8 mouse cellular contexts compared by ENCODE assay signal in genomic region chr8:104442299-104443124, GRCm38 (mm10). TPM values are rescaled to one million over a fixed set of nuclear protein-coding genes. Genes with fewer than 3 reads are reported as not detected.
DNase-seq lines count a peak whose midpoint lies in the region; ATAC-seq and TF ChIP-seq lines count a peak whose summit lies in the region.

Gene Dync1li2, minus strand, starts transcription at chr8:104443047.

- WGBS in hindbrain, embryonic 16.5 days = under 1% methylated on average over 57 of the region's 75 CpGs

- H3K9ac ChIP-seq in hindbrain, embryonic 16.5 days (ENCODE audit: low read depth, low read length) = peak within 1 kb of the TSS; percentile 98

- peak; percentile 90 for DNase-seq in T-cell, adult 2 months (ENCODE audit: low spot score)
- peak; percentile 94 for DNase-seq in cerebellum, postnatal 36 days
- peak; percentile 93 for DNase-seq in gastrocnemius, adult 18-20 months (ENCODE audit: low spot score)
- peak; percentile 91 to 96 for DNase-seq in left cerebral cortex, adult 2 months (ENCODE audit: extremely low spot score in 1 of 2, low spot score in 2 of 2)
- DNase-seq in right cerebral cortex, adult 2 months (ENCODE audit: low spot score in 2 of 2) = peak; percentile 94
- peak; percentile 93 for DNase-seq in urinary bladder, postnatal 14 days (ENCODE audit: low spot score)

- H3K4me3 ChIP-seq in hindbrain, embryonic 16.5 days (ENCODE audit: low read length) = peak within 1 kb of the TSS; percentile 85
- H3K4me3 ChIP-seq in left cerebral cortex, adult 2 months = peak within 1 kb of the TSS; percentile 78

- peaks cover 13% of the 10 kb centered on the region for H3K4me1 ChIP-seq in hindbrain, embryonic 16.5 days (ENCODE audit: control insufficient read depth, insufficient read depth, low read depth, low read length)

- peak; percentile 91 for TF ChIP-seq CTCF in left cerebral cortex, adult 2 months (IDR thresholded peaks at IDR 0.05)

- peak; percentile 92 for ATAC-seq in hindbrain, embryonic 16.5 days
- ATAC-seq in megakaryocyte, adult 5-6 weeks (ENCODE audit: poor library complexity, severe bottlenecking) = peak; percentile 95

- intact Hi-C loops in left cerebral cortex, adult 2 months (cut with DNase I) = loop anchor here (2.0 to 5.0 kb wide), 3 partner anchors 66 to 102 kb away; partner anchors contain the start of gene Terb1

- peaks cover 15% of the 10 kb centered on the region for H3K36me3 ChIP-seq in hindbrain, embryonic 16.5 days (ENCODE audit: control insufficient read depth, insufficient read depth, low read length)

- H3K4me2 ChIP-seq in hindbrain, embryonic 16.5 days (ENCODE audit: low read length) = peak within 1 kb of the TSS; percentile 81

- H3K27ac ChIP-seq in hindbrain, embryonic 16.5 days (ENCODE audit: low read depth, low read length) = peak within 1 kb of the TSS; percentile 89
- H3K27ac ChIP-seq in left cerebral cortex, adult 2 months = peak within 1 kb of the TSS; percentile 98

- H3K9me3 ChIP-seq in hindbrain, embryonic 16.5 days (ENCODE audit: control insufficient read depth, low read length) = no peaks in the 10 kb centered on the region

- H3K27me3 ChIP-seq in hindbrain, embryonic 16.5 days (replicated peaks; ENCODE audit: control insufficient read depth, insufficient read depth, low read length) = no peaks in the 10 kb centered on the region

RNA-seq across cellular contexts. Expression of gene Dync1li2, which starts in this region (rescaled TPM):
- 100 to 1,000 TPM in 1 of 2 experiments, 10 to 100 TPM in 1; 98.9 to 104 TPM for total RNA-seq in gastrocnemius, adult 18-20 months (2021)
- 97.9 and 112 TPM in 2 replicates for polyA plus RNA-seq in hindbrain, embryonic 16.5 days (2015; fragmentation: Nextera tagmentation; extraction: Ambion mirVana)
- 100 to 1,000 TPM; 279 to 326 TPM for total RNA-seq in left cerebral cortex, adult 2 months (2021)
- 15.0 and 18.4 TPM in 2 replicates for total RNA-seq in megakaryocyte, adult 5-6 weeks (2015)
- total RNA-seq in megakaryocyte, adult 5-6 weeks (2017) = 43.3 and 58.0 TPM in 2 replicates

Comparison
In these comparisons a context has a peak if more than half of its experiments do, and no peak if none do; other contexts are left out.
1. Peak in every context shown above with its lines: DNase-seq, ATAC-seq, H3K4me3 ChIP-seq and H3K27ac ChIP-seq.